Mouse (Mus musculus): ENCODE results near the gene Prss53. TPM values are rescaled to one million over a fixed set of nuclear protein-coding genes. Genes with fewer than 3 reads are reported as not detected.

The Prss53 gene
- total and polyA plus RNA-seq, 2 experiments from 2014 or later, result 1.3 to 1.8 TPM

- WGBS, result 85% methylated on average over 5 of the region's 5 CpGs
- H3K36me3 ChIP-seq (ENCODE audit: insufficient read depth, low read length), result 0 out of 2 replicates have a peak, but pooled peaks cover 6% of the 10 kb centered on the region
- H3K27me3 ChIP-seq (ENCODE audit: insufficient read depth, low read length), result no peaks in the 10 kb centered on the region
- peak overlapping the region; percentile 61; the same call in 1 of the 2 replicates for H3K9ac ChIP-seq (replicated peaks; ENCODE audit: low read length)
- H3K4me3 ChIP-seq (ENCODE audit: low read length), result peak overlapping the region; percentile 57
- peaks cover 10% of the 10 kb centered on the region; the same call in 1 of the 2 replicates for H3K4me1 ChIP-seq (ENCODE audit: insufficient read depth, low read length)
- ATAC-seq, result no peak
- H3K9me3 ChIP-seq (ENCODE audit: low read length), result no peaks in the 10 kb centered on the region
- TF ChIP-seq CTCF (IDR thresholded peaks at IDR 0.05; ENCODE audit: low read depth), result no peak
- H3K4me2 ChIP-seq (ENCODE audit: low read depth, low read length), result peak overlapping the region; percentile 67
- H3K27ac ChIP-seq, result no peak overlapping the region
- no peak for DNase-seq (ENCODE audit: low spot score)
Measured at GRCm38 (mm10) chr7:127894480-127894879, 3.7 kb upstream of the Prss53 start.

- no peak overlapping the region for H3K4me2 ChIP-seq (ENCODE audit: low read depth, low read length)
- DNase-seq (ENCODE audit: low spot score), result no peak
- H3K4me1 ChIP-seq (ENCODE audit: insufficient read depth, low read length), result no peaks in the 10 kb centered on the region
- H3K27ac ChIP-seq, result no peak overlapping the region
- WGBS, result 63% methylated on average over 3 of the region's 3 CpGs
- H3K9ac ChIP-seq (replicated peaks; ENCODE audit: low read length), result no peak overlapping the region
- ATAC-seq, result no peak
- TF ChIP-seq CTCF (IDR thresholded peaks at IDR 0.05; ENCODE audit: low read depth), result no peak
- H3K36me3 ChIP-seq (ENCODE audit: insufficient read depth, low read length), result peaks cover 29% of the 10 kb centered on the region
- no peaks in the 10 kb centered on the region for H3K27me3 ChIP-seq (ENCODE audit: insufficient read depth, low read length)
- H3K4me3 ChIP-seq (ENCODE audit: low read length), result no peak overlapping the region
- no peaks in the 10 kb centered on the region for H3K9me3 ChIP-seq (ENCODE audit: low read length)
Measured at GRCm38 (mm10) chr7:127888821-127889220, 1.9 kb downstream of the Prss53 start.

GRCm38 (mm10) chr7:127887781-127888180 lies 3.0 kb downstream of the Prss53 start:
- peaks cover 35% of the 10 kb centered on the region for H3K36me3 ChIP-seq (ENCODE audit: insufficient read depth, low read length)
- H3K4me3 ChIP-seq (ENCODE audit: low read length), result no peak overlapping the region
- no peaks in the 10 kb centered on the region for H3K27me3 ChIP-seq (ENCODE audit: insufficient read depth, low read length)
- DNase-seq (ENCODE audit: low spot score), result no peak
- H3K9me3 ChIP-seq (ENCODE audit: low read length), result no peaks in the 10 kb centered on the region
- no peak for TF ChIP-seq CTCF (IDR thresholded peaks at IDR 0.05; ENCODE audit: low read depth)
- H3K9ac ChIP-seq (replicated peaks; ENCODE audit: low read length), result no peak overlapping the region
- no peaks in the 10 kb centered on the region for H3K4me1 ChIP-seq (ENCODE audit: insufficient read depth, low read length)
- ATAC-seq, result no peak
- H3K27ac ChIP-seq, result no peak overlapping the region
- 79% methylated on average over 3 of the region's 3 CpGs for WGBS
- H3K4me2 ChIP-seq (ENCODE audit: low read depth, low read length), result no peak overlapping the region

GRCm38 (mm10) chr7:127887191-127887590 lies 3.6 kb downstream of the Prss53 start:
- Histone ChIP-seq H3K9ac (replicated peaks; ENCODE audit: low read length) (no peak overlapping the region), H3K27ac (no peak overlapping the region), H3K9me3 (ENCODE audit: low read length) (no peaks in the 10 kb centered on the region), H3K36me3 (ENCODE audit: insufficient read depth, low read length) (peaks cover 41% of the 10 kb centered on the region), H3K27me3 (ENCODE audit: insufficient read depth, low read length) (no peaks in the 10 kb centered on the region), H3K4me3 (ENCODE audit: low read length) (no peak overlapping the region), H3K4me2 (ENCODE audit: low read depth, low read length) (no peak overlapping the region), H3K4me1 (ENCODE audit: insufficient read depth, low read length) (no peaks in the 10 kb centered on the region)
- ATAC-seq (no peak), DNase-seq (ENCODE audit: low spot score) (no peak)
- 87% methylated on average over 8 of the region's 8 CpGs for WGBS
- TF ChIP-seq CTCF (IDR thresholded peaks at IDR 0.05; ENCODE audit: low read depth), result no peak

DNA sequence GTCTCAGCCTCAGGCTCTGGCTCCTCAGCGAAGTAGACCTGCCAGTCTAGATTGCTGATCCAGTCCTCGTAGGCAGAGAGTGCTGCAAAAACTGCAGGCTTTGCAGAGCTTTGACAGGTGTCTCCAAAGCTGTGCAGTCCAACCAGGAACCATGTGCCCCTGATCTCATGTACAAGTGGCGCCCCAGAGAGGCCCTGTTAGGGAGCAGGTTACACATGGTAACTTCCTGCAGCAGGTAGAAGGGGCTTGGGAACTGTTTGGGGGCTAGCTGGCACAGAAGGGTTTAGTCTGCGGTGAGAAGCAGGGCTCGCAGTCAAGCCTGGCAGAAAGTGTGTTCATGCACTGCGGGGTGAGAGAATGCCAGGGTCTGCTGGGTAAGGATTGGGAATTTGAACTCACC lies 4.2 kb downstream of the Prss53 start:
- Histone ChIP-seq H3K27ac (no peak overlapping the region), H3K9me3 (ENCODE audit: low read length) (no peaks in the 10 kb centered on the region), H3K27me3 (ENCODE audit: insufficient read depth, low read length) (no peaks in the 10 kb centered on the region), H3K4me2 (ENCODE audit: low read depth, low read length) (no peak overlapping the region), H3K4me1 (ENCODE audit: insufficient read depth, low read length) (no peaks in the 10 kb centered on the region), H3K36me3 (ENCODE audit: insufficient read depth, low read length) (peaks cover 47% of the 10 kb centered on the region), H3K4me3 (ENCODE audit: low read length) (no peak overlapping the region), H3K9ac (replicated peaks; ENCODE audit: low read length) (no peak overlapping the region)
- ATAC-seq (no peak), DNase-seq (ENCODE audit: low spot score) (no peak)
- WGBS, result 94% methylated on average over 6 of the region's 6 CpGs
- no peak for TF ChIP-seq CTCF (IDR thresholded peaks at IDR 0.05; ENCODE audit: low read depth)

GRCm38 (mm10) chr7:127885951-127886350 lies 4.8 kb downstream of the Prss53 start:
- Histone ChIP-seq H3K4me1 (ENCODE audit: insufficient read depth, low read length) (no peaks in the 10 kb centered on the region), H3K27me3 (ENCODE audit: insufficient read depth, low read length) (no peaks in the 10 kb centered on the region), H3K27ac (no peak overlapping the region), H3K9ac (replicated peaks; ENCODE audit: low read length) (no peak overlapping the region), H3K4me2 (ENCODE audit: low read depth, low read length) (no peak overlapping the region), H3K9me3 (ENCODE audit: low read length) (no peaks in the 10 kb centered on the region), H3K4me3 (ENCODE audit: low read length) (no peak overlapping the region), H3K36me3 (ENCODE audit: insufficient read depth, low read length) (peaks cover 53% of the 10 kb centered on the region)
- ATAC-seq (no peak), DNase-seq (ENCODE audit: low spot score) (no peak)
- 65% methylated on average over 6 of the region's 6 CpGs for WGBS
- TF ChIP-seq CTCF (IDR thresholded peaks at IDR 0.05; ENCODE audit: low read depth), result no peak

- ATAC-seq, result no peak
- 90% methylated on average over 12 of the region's 12 CpGs for WGBS
Measured at GRCm38 (mm10) chr7:127880431-127880830, 10.3 kb downstream of the Prss53 start.

More at GRCm38 (mm10) chr7:127880431-127880830, 10.3 kb downstream of the Prss53 start:
- peaks cover 60% of the 10 kb centered on the region for H3K36me3 ChIP-seq (ENCODE audit: insufficient read depth, low read length)
- no peak overlapping the region for H3K9ac ChIP-seq (replicated peaks; ENCODE audit: low read length)
- no peak overlapping the region for H3K27ac ChIP-seq
- H3K4me3 ChIP-seq (ENCODE audit: low read length), result no peak overlapping the region
- 0 out of 2 replicates have a peak, but pooled peaks cover 3% of the 10 kb centered on the region for H3K4me1 ChIP-seq (ENCODE audit: insufficient read depth, low read length)
- H3K9me3 ChIP-seq (ENCODE audit: low read length), result no peaks in the 10 kb centered on the region
- TF ChIP-seq CTCF (IDR thresholded peaks at IDR 0.05; ENCODE audit: low read depth), result no peak
- no peak for DNase-seq (ENCODE audit: low spot score)
- H3K4me2 ChIP-seq (ENCODE audit: low read depth, low read length), result no peak overlapping the region
- H3K27me3 ChIP-seq (ENCODE audit: insufficient read depth, low read length), result no peaks in the 10 kb centered on the region
